Mouse (Mus musculus): Measurements from ENCODE around the gene Prkrip1. TPM values are rescaled to one million over a fixed set of nuclear protein-coding genes. Genes with fewer than 3 reads are reported as not detected.
A peak's percentile ranks its signal among the peaks of the same experiment; 100 is the strongest.

Prkrip1 gene
- polyA plus RNA-seq, 1 experiment from 2014 or later, result 35.1 TPM

DNA sequence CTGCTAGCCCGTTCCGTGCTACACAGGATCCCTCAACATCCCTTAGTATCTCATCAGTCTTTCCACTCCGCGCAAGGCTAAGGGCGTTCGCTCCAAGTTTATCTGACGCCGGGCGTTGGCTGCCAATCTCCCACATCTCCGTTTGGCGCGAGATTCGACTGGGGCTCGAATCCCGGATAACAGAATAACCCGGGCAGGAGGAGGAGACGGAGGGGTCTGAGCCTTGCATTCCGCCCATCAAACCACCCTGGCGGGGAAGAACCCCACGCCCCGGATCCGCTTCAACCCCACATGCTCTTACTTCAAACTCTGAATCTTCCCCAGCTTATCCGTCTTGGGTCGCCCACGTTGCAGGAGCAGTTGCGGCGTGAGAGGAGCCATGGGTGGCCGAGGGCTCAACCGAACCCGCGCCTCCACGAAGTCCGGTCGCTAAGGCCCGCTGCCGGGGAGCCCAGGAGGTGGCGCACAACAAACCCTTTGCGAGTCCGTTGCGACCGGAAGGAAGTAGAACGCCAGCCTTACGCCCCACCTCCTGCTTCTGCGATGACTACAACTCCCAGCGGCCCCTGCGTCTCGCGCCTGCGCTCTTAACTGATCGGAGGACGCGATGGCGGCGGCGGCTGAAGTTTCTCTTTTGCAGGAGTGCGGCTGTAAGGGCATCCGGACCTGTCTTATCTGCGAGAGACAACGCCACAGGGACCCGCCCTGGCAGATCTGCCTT, 63.0 kb downstream of the Prkrip1 start, which contains the start of the genes Lrwd1 and Alkbh4:
Gene Lrwd1 (minus strand): TSS at position 504 of the 721 bp plus-strand sequence.
Gene Alkbh4 (plus strand): TSS at position 576 of the 721 bp plus-strand sequence.
- H3K4me2 ChIP-seq, result peak within 1 kb of the TSS; percentile 85
- H3K27ac ChIP-seq (replicated peaks), result peak within 1 kb of the TSS; percentile 65
- peak; percentile 86 for ATAC-seq (ENCODE audit: extremely low read depth, insufficient number of reproducible peaks, low FRiP score, low TSS enrichment)
- peak within 1 kb of the TSS; percentile 77 for H3K4me3 ChIP-seq
- no peaks in the 10 kb centered on the region for H3K9me3 ChIP-seq
- peak within 1 kb of the TSS; percentile 95 for H3K9ac ChIP-seq
- H3K27me3 ChIP-seq (replicated peaks), result no peaks in the 10 kb centered on the region
- H3K36me3 ChIP-seq, result peaks cover 56% of the 10 kb centered on the region
- WGBS, result under 1% methylated on average over 60 of the region's 60 CpGs
- H3K4me1 ChIP-seq, result peaks cover 27% of the 10 kb centered on the region

Other genes starting within 250 kb of the Prkrip1 start
- gene Ssc4d, start 224.4 kb downstream of the Prkrip1 start, polyA plus RNA-seq (2015; fragmentation: Nextera tagmentation; extraction: Ambion mirVana), result 1.0 and 1.1 TPM in 2 replicates
- gene Zp3, start 218.9 kb downstream of the Prkrip1 start, polyA plus RNA-seq (2015; fragmentation: Nextera tagmentation; extraction: Ambion mirVana), result 0.11 TPM in 1 of 2 replicates, not detected in the other
- 23.0 and 23.9 TPM in 2 replicates for gene Dtx2, start 204.2 kb downstream of the Prkrip1 start, polyA plus RNA-seq (2015; fragmentation: Nextera tagmentation; extraction: Ambion mirVana)
- 41.2 and 54.6 TPM in 2 replicates for gene Upk3b, start 160.5 kb downstream of the Prkrip1 start, polyA plus RNA-seq (2015; fragmentation: Nextera tagmentation; extraction: Ambion mirVana)
- 0.13 and 0.43 TPM in 2 replicates for gene Upk3bl, start 144.5 kb downstream of the Prkrip1 start, polyA plus RNA-seq (2015; fragmentation: Nextera tagmentation; extraction: Ambion mirVana)
- gene Rasa4, start 115.0 kb downstream of the Prkrip1 start, polyA plus RNA-seq (2015; fragmentation: Nextera tagmentation; extraction: Ambion mirVana), result 1.6 TPM in 2 replicates
- 139 and 175 TPM in 2 replicates for gene Polr2j, start 82.3 kb downstream of the Prkrip1 start, polyA plus RNA-seq (2015; fragmentation: Nextera tagmentation; extraction: Ambion mirVana)
- 18.1 and 19.6 TPM in 2 replicates for gene Lrwd1, start 62.9 kb downstream of the Prkrip1 start, polyA plus RNA-seq (2015; fragmentation: Nextera tagmentation; extraction: Ambion mirVana)
- gene Alkbh4, start 62.8 kb downstream of the Prkrip1 start, polyA plus RNA-seq (2015; fragmentation: Nextera tagmentation; extraction: Ambion mirVana), result 13.1 and 13.9 TPM in 2 replicates
- 2.0 and 2.7 TPM in 2 replicates for gene Orai2, start 28.2 kb downstream of the Prkrip1 start, polyA plus RNA-seq (2015; fragmentation: Nextera tagmentation; extraction: Ambion mirVana)
- gene Sh2b2, start 47.6 kb upstream of the Prkrip1 start, polyA plus RNA-seq (2015; fragmentation: Nextera tagmentation; extraction: Ambion mirVana), result 1.5 and 1.7 TPM in 2 replicates

Data from heart, embryonic 13.5 days (tissue).